Mouse (Mus musculus) liver, embryonic 15.5 days (tissue): Measurements from ENCODE around the gene Hoxc10. TPM values are rescaled to one million over a fixed set of nuclear protein-coding genes. Genes with fewer than 3 reads are reported as not detected.
A peak's percentile ranks its signal among the peaks of the same experiment; 100 is the strongest.

ENCODE experiments used
- ATAC-seq: fragments of 200-750 bp; cut with Nextera tagmentation; 2 replicates; pipeline ENCODE4 v1.8.0; 2017; ENCODE audit warnings: moderate number of reproducible peaks, mild to moderate bottlenecking, moderate library complexity; ENCODE audit not compliant: insufficient read depth
- H3K27ac ChIP-seq: fragments of 300-500 bp; sonication (generic); replicated peaks from 2 replicates; pipeline ENCODE4 v1.5.1; 2015; ENCODE audit warnings: mild to moderate bottlenecking, inconsistent platforms
- H3K27me3 ChIP-seq: fragments of 300-500 bp; sonication (generic); 2 replicates; pipeline ENCODE4 v1.6.1; 2015; ENCODE audit warnings: mild to moderate bottlenecking, inconsistent platforms
- H3K36me3 ChIP-seq: fragments of 300-500 bp; sonication (generic); replicated peaks from 2 replicates; pipeline ENCODE4 v1.6.1; 2015; ENCODE audit warnings: moderate library complexity, mild to moderate bottlenecking, inconsistent platforms
- H3K4me1 ChIP-seq: fragments of 300-500 bp; sonication (generic); replicated peaks from 2 replicates; pipeline ENCODE4 v1.6.1; 2015; ENCODE audit warnings: inconsistent platforms
- H3K4me2 ChIP-seq: fragments of 300-500 bp; sonication (generic); 2 replicates; pipeline ENCODE4 v1.6.1; 2015; ENCODE audit warnings: moderate library complexity, mild to moderate bottlenecking, inconsistent platforms
- H3K4me3 ChIP-seq: fragments of 300-500 bp; sonication (generic); replicated peaks from 2 replicates; pipeline ENCODE4 v1.5.1; 2015; ENCODE audit warnings: mild to moderate bottlenecking, inconsistent platforms
- H3K9ac ChIP-seq: fragments of 300-500 bp; sonication (generic); 2 replicates; pipeline ENCODE4 v1.6.1; 2015; ENCODE audit warnings: moderate library complexity, mild to moderate bottlenecking, inconsistent platforms
- H3K9me3 ChIP-seq: fragments of 300-500 bp; sonication (generic); replicated peaks from 2 replicates; pipeline ENCODE4 v1.6.1; 2016; ENCODE audit warnings: inconsistent platforms
- WGBS: fragments of 180-500 bp; shearing (Covaris S2); methylation state at CpG from one replicate; pipeline ENCODE4 v1.1.7; 2015; ENCODE audit warnings: mixed read lengths; ENCODE audit not compliant: insufficient replicate concordance; 5-methylcytosine and 5-hydroxymethylcytosine counted together
- microRNA counts: library from miRNA; unstranded; fragments of <30 nt; microRNA quantifications from one replicate; lab custom pipeline; 2016
- microRNA-seq: library from miRNA; unstranded; fragments of <30 nt; microRNA quantifications from one replicate; pipeline ENCODE4, GENCODE M21; 2016
- polyA plus RNA-seq: library from polyadenylated mRNA; unstranded; fragments of >200 nt; fragmentation: Nextera tagmentation; extraction: Ambion mirVana; gene quantifications from 2 replicates; pipeline ENCODE4 v1.2.1, GENCODE M21; 2015

Gene Hoxc10
- polyA plus RNA-seq, 1 experiment from 2014 or later: not detected

DNA sequence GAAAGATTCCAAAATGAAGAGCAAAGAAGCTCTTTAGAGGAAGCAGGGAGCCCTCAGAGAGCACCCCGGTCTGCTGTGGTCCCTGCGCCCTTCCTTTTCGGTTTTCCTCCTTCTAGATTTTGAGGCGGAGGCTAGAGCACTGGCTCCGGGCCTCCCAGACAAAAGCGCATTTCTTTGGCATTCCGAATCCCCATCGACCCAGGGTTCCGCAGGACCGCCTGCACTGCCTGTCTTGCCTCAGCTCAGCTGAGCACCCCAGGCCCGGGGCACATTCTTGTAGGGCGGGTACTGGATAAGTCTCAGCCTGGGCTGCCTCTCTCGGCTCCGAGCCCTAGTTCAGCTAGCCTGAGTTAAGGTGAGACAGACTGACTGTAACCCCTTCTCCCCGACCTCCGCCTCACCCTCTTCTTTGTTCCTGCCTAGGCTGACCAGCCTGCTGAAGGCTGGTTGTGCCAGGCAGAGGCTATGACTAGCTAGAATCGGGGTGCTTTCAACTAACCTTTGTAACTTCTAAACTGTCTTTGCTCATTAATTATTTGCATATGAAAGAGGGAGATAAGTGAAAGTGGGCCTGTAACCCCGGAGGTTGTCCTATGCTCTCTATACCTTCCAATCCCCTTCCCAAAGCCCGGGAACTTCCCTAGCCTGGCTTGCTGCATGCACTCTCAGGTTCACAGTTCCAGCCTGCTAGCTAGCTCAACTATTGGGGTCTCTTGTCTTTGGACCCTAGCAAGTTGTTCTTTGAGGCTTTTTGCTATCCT is 49.0 kb downstream of the Hoxc10 start:
- WGBS: 10% methylated on average over 19 of the region's 19 CpGs
- Histone ChIP-seq H3K4me2 (no peak overlapping the region), H3K9ac (no peak overlapping the region), H3K36me3 (no peaks in the 10 kb centered on the region), H3K9me3 (no peaks in the 10 kb centered on the region), H3K4me3 (no peak overlapping the region), H3K27ac (no peak overlapping the region), H3K4me1 (no peaks in the 10 kb centered on the region), H3K27me3 (peaks cover 100% of the 10 kb centered on the region)
- ATAC-seq: no peak

GRCm38 (mm10) chr15:103018636-103019035 is 52.0 kb downstream of the Hoxc10 start, which contains the start of gene Hoxc4:
Hoxc4 (plus strand) TSS chr15:103018934.
- Histone ChIP-seq H3K4me2 (no peak within 1 kb of the TSS), H3K36me3 (no peaks in the 10 kb centered on the region), H3K4me3 (no peak within 1 kb of the TSS), H3K27ac (no peak within 1 kb of the TSS), H3K4me1 (no peaks in the 10 kb centered on the region), H3K9me3 (no peaks in the 10 kb centered on the region), H3K9ac (no peak within 1 kb of the TSS), H3K27me3 (peaks cover 99% of the 10 kb centered on the region)
- 32% methylated on average over 9 of the region's 9 CpGs for WGBS
- no peak for ATAC-seq

DNA sequence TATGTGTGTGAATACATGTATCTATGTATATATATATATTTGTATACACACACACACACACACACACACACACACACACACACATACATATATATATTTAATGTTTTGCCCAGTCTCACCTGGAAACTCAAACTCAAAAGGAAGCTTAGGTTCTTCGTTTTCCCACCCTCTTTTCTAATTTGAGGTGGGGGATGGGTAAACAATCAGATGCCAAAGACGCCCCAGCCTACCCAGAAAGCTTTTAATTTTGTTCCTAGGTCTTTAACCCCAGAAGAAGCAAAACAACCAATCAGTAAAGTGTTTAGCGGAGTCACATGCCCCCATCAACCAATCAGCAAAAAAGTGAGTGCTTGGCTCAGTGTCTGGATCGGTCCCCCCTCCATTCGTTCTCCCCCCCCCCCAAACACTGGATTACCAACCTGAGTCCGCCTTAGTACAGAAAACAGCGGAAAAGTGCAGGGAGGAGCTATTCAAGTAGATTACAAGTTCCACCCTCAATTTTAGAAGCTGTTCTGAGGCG is 54.4 kb downstream of the Hoxc10 start:
- H3K27me3 ChIP-seq: peaks cover 99% of the 10 kb centered on the region
- WGBS: 4% methylated on average over 8 of the region's 8 CpGs
- H3K4me2 ChIP-seq: no peak overlapping the region
- no peak overlapping the region for H3K27ac ChIP-seq
- H3K36me3 ChIP-seq: no peaks in the 10 kb centered on the region
- H3K4me3 ChIP-seq: no peak overlapping the region
- no peak for ATAC-seq
- H3K9me3 ChIP-seq: no peaks in the 10 kb centered on the region
- H3K9ac ChIP-seq: no peak overlapping the region
- H3K4me1 ChIP-seq: no peaks in the 10 kb centered on the region

MicroRNA genes within 50 kb of the gene (microRNA counts, 519-probe panel; counts per million panel counts)
- microRNA mmu-miR-615-3p (lab: Ali Mortazavi, UCI) (not detected), microRNA mmu-miR-615-5p (lab: Ali Mortazavi, UCI) (not detected)

Small RNA genes within 50 kb of the gene (microRNA-seq; reads per million reads assigned to microRNA genes)
- gene Mir196a-2 (13.4 reads per million, percentile 31 among the genes with 10 or more reads in this experiment), gene Mir615 (68.8 reads per million, percentile 49 among the genes with 10 or more reads in this experiment)

Other genes starting within 250 kb of the Hoxc10 start
- gene Calcoco1, start 244.6 kb upstream of the Hoxc10 start, polyA plus RNA-seq: 12.8 and 14.5 TPM in 2 replicates
- gene Hoxc13, start 45.7 kb upstream of the Hoxc10 start, polyA plus RNA-seq: not detected in 2 replicates
- gene Hoxc12, start 30.0 kb upstream of the Hoxc10 start, polyA plus RNA-seq: not detected in 2 replicates
- gene Hoxc11, start 12.4 kb upstream of the Hoxc10 start, polyA plus RNA-seq: not detected in 2 replicates
- gene Hoxc5, start 647 bp downstream of the Hoxc10 start, polyA plus RNA-seq: 0.10 and 0.22 TPM in 2 replicates
- gene Hoxc9, start 9.6 kb downstream of the Hoxc10 start, polyA plus RNA-seq: not detected in 2 replicates
- gene Hoxc8, start 23.8 kb downstream of the Hoxc10 start, polyA plus RNA-seq: 0.03 TPM in 1 of 2 replicates, not detected in the other
- 0.09 TPM in 1 of 2 replicates, not detected in the other for gene Hoxc6, start 31.5 kb downstream of the Hoxc10 start, polyA plus RNA-seq
- 0.15 and 0.26 TPM in 2 replicates for gene Hoxc4, start 52.1 kb downstream of the Hoxc10 start, polyA plus RNA-seq
- 4.6 and 5.4 TPM in 2 replicates for gene Smug1, start 200.3 kb downstream of the Hoxc10 start, polyA plus RNA-seq